22 mouse cellular contexts compared by ENCODE assay signal in the genomic region with DNA sequence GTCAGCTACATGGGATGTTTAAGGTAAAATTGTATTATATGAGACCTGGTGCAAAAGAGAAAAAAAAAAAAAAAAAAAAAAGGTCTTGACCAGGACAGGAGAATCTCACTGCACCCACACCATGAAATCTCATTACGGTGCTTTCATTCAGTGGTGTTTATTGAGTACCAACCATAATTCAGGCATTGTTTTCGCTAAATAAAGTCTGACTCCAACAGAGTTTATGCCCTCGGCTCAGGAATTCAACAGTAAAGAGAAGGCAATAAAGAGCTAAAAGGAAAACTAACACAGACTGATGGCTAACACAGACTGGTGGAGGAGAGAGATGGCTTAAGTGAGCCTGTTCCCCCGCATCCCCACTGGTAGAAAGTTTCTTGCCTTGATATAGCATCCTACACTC.
DNase-seq lines count a peak whose midpoint lies in the region; ATAC-seq lines count a peak whose summit lies in the region.
"Had no signal": no experiment of that assay in that cellular context is flagged by ENCODE, and none has a peak within 500 bp of the region (broad histone marks: within the 10 kb centered on the region; RNA-seq: fewer than 3 reads in every experiment).

No protein-coding gene starts in this region.

- H3K9me3 ChIP-seq in heart, embryonic 12.5 days (replicated peaks), result peaks cover 4% of the 10 kb centered on the region; the same call in 1 of the 2 replicates
- H3K9me3 ChIP-seq in neural tube, embryonic 12.5 days, result no peaks in the 10 kb centered on the region
- no peaks in the 10 kb centered on the region for H3K9me3 ChIP-seq in neural tube, embryonic 15.5 days (replicated peaks)
- H3K9me3 ChIP-seq in limb, embryonic 13.5 days, result no peaks in the 10 kb centered on the region
- H3K9me3 ChIP-seq in midbrain, embryonic 10.5 days (replicated peaks), result no peaks in the 10 kb centered on the region
- H3K9me3 ChIP-seq: embryonic facial prominence, embryonic 12.5 days; forebrain, embryonic 12.5 days; heart, embryonic 15.5 days; hindbrain, embryonic 12.5 days had no signal

- peak; percentile 19 for DNase-seq in embryo, embryonic 11 days
- no peak for DNase-seq in embryo, embryonic 9.5 days (ENCODE audit: extremely low spot score)
- DNase-seq in heart, postnatal 36 days, result no peak
- no peak for DNase-seq in midbrain, embryonic 10.5 days (ENCODE audit: low spot score)
- DNase-seq: adrenal gland, postnatal 10 days; cerebellum, adult 11 months; cerebellum, adult 8-10 months; cerebellum, postnatal 14 days; forebrain, postnatal 0 days; gastrocnemius, adult 2 months; gastrocnemius, postnatal 25 days; heart, postnatal 4 days had no signal

- peak overlapping the region; percentile 32; the same call in 1 of the 2 replicates for H3K27ac ChIP-seq in heart, embryonic 12.5 days (ENCODE audit: poor library complexity, severe bottlenecking)
- H3K27ac ChIP-seq in neural tube, embryonic 12.5 days, result no peak overlapping the region
- H3K27ac ChIP-seq in neural tube, embryonic 15.5 days (replicated peaks), result no peak overlapping the region
- 0 out of 2 replicates have a peak overlapping the region, but pooled peaks have one; percentile 6 for H3K27ac ChIP-seq in limb, embryonic 13.5 days
- no peak overlapping the region for H3K27ac ChIP-seq in midbrain, embryonic 10.5 days (replicated peaks)
- H3K27ac ChIP-seq: embryonic facial prominence, embryonic 12.5 days; forebrain, embryonic 12.5 days; gastrocnemius, adult 2 months; heart, embryonic 15.5 days; hindbrain, embryonic 12.5 days had no signal

- H3K36me3 ChIP-seq in heart, embryonic 12.5 days, result no peaks in the 10 kb centered on the region
- no peaks in the 10 kb centered on the region for H3K36me3 ChIP-seq in neural tube, embryonic 12.5 days
- no peaks in the 10 kb centered on the region for H3K36me3 ChIP-seq in neural tube, embryonic 15.5 days
- no peaks in the 10 kb centered on the region for H3K36me3 ChIP-seq in limb, embryonic 13.5 days
- no peaks in the 10 kb centered on the region for H3K36me3 ChIP-seq in midbrain, embryonic 10.5 days
- H3K36me3 ChIP-seq: embryonic facial prominence, embryonic 12.5 days; forebrain, embryonic 12.5 days; heart, embryonic 15.5 days; hindbrain, embryonic 12.5 days had no signal

- peaks cover 37% of the 10 kb centered on the region for H3K4me1 ChIP-seq in heart, embryonic 12.5 days (replicated peaks)
- H3K4me1 ChIP-seq in neural tube, embryonic 12.5 days, result peaks cover 24% of the 10 kb centered on the region
- H3K4me1 ChIP-seq in neural tube, embryonic 15.5 days, result 0 out of 2 replicates have a peak, but pooled peaks cover 16% of the 10 kb centered on the region
- H3K4me1 ChIP-seq in limb, embryonic 13.5 days, result peaks cover 32% of the 10 kb centered on the region
- H3K4me1 ChIP-seq in midbrain, embryonic 10.5 days, result peaks cover 9% of the 10 kb centered on the region

- H3K4me2 ChIP-seq in heart, embryonic 12.5 days, result no peak overlapping the region
- no peak overlapping the region for H3K4me2 ChIP-seq in neural tube, embryonic 12.5 days (replicated peaks)
- no peak overlapping the region for H3K4me2 ChIP-seq in neural tube, embryonic 15.5 days
- H3K4me2 ChIP-seq in limb, embryonic 13.5 days (replicated peaks), result no peak overlapping the region
- H3K4me2 ChIP-seq: embryonic facial prominence, embryonic 12.5 days; forebrain, embryonic 12.5 days; heart, embryonic 15.5 days; hindbrain, embryonic 12.5 days had no signal

- intact Hi-C loops in heart, postnatal 36 days (cut with DNase I), result no loop called here

- H3K9ac ChIP-seq in heart, embryonic 12.5 days, result no peak overlapping the region
- no peak overlapping the region for H3K9ac ChIP-seq in neural tube, embryonic 12.5 days
- H3K9ac ChIP-seq in neural tube, embryonic 15.5 days (replicated peaks), result no peak overlapping the region
- H3K9ac ChIP-seq in limb, embryonic 13.5 days, result no peak overlapping the region
- H3K9ac ChIP-seq: embryonic facial prominence, embryonic 12.5 days; forebrain, embryonic 12.5 days; forebrain, postnatal 0 days; heart, embryonic 15.5 days; hindbrain, embryonic 12.5 days had no signal

- H3K4me3 ChIP-seq in heart, embryonic 12.5 days, result no peak overlapping the region
- H3K4me3 ChIP-seq in neural tube, embryonic 12.5 days, result no peak overlapping the region
- no peak overlapping the region for H3K4me3 ChIP-seq in neural tube, embryonic 15.5 days (replicated peaks)
- no peak overlapping the region for H3K4me3 ChIP-seq in limb, embryonic 13.5 days
- no peak overlapping the region for H3K4me3 ChIP-seq in midbrain, embryonic 10.5 days
- H3K4me3 ChIP-seq: embryonic facial prominence, embryonic 12.5 days; forebrain, embryonic 12.5 days; gastrocnemius, adult 2 months; heart, embryonic 15.5 days; hindbrain, embryonic 12.5 days had no signal

- H3K27me3 ChIP-seq in heart, embryonic 12.5 days (replicated peaks), result no peaks in the 10 kb centered on the region
- no peaks in the 10 kb centered on the region for H3K27me3 ChIP-seq in neural tube, embryonic 12.5 days (replicated peaks)
- no peaks in the 10 kb centered on the region for H3K27me3 ChIP-seq in neural tube, embryonic 15.5 days (replicated peaks)
- H3K27me3 ChIP-seq in limb, embryonic 13.5 days, result no peaks in the 10 kb centered on the region
- H3K27me3 ChIP-seq in midbrain, embryonic 10.5 days (ENCODE audit: low read depth, poor library complexity, severe bottlenecking), result no peaks in the 10 kb centered on the region
- H3K27me3 ChIP-seq: embryonic facial prominence, embryonic 12.5 days; forebrain, embryonic 12.5 days; heart, embryonic 15.5 days; hindbrain, embryonic 12.5 days had no signal

- 71% methylated on average over 4 of the region's 4 CpGs for WGBS in heart, embryonic 12.5 days
- WGBS in neural tube, embryonic 12.5 days, result 5% methylated on average over 4 of the region's 4 CpGs
- whole genome bisulfite sequencing in neural tube, embryonic 15.5 days, result 13% methylated on average over 4 of the region's 4 CpGs
- 23% methylated on average over 4 of the region's 4 CpGs for WGBS in limb, embryonic 13.5 days
- 72% methylated on average over 4 of the region's 4 CpGs for WGBS in midbrain, embryonic 10.5 days

- ATAC-seq in heart, embryonic 12.5 days (ENCODE audit: insufficient number of reproducible peaks, low FRiP score), result no peak
- peak; percentile 74 for ATAC-seq in neural tube, embryonic 12.5 days (ENCODE audit: low FRiP score, low read depth)
- ATAC-seq in neural tube, embryonic 15.5 days (ENCODE audit: low FRiP score), result no peak
- no peak for ATAC-seq in limb, embryonic 13.5 days (ENCODE audit: low FRiP score, low read depth)
- ATAC-seq: forebrain, postnatal 0 days; hindbrain, embryonic 16.5 days; inflammation-experienced regulatory T-cells, adult 6 months had no signal

Comparison
In these comparisons a context has a peak if more than half of its experiments do, and no peak if none do; other contexts are left out.
1. H3K27ac ChIP-seq: peak in heart, embryonic 12.5 days (single experiment) and limb, embryonic 13.5 days (single experiment); none in neural tube, embryonic 12.5 days (single experiment), neural tube, embryonic 15.5 days (single experiment) and midbrain, embryonic 10.5 days (single experiment).